Mouse (Mus musculus) liver, embryonic 14.5 days (tissue): ENCODE data around the gene Ndufaf7. TPM values are rescaled to one million over a fixed set of nuclear protein-coding genes. Genes with fewer than 3 reads are reported as not detected.

Source experiments
- ATAC-seq: fragments of 200-750 bp; cut with Nextera tagmentation; 2 replicates; pipeline ENCODE4 v1.8.0; 2017; ENCODE audit warnings: moderate number of reproducible peaks, mild to moderate bottlenecking, moderate library complexity; ENCODE audit not compliant: insufficient read depth
- DNase-seq, 3 experiments: peaks; one replicate each; pipeline ENCODE4 v3.0.0-alpha.2; 2012 to 2013; ENCODE audit warnings: low read depth in 3 of 3, low spot score in 3 of 3
- H3K27ac ChIP-seq: fragments of 300-500 bp; sonication (generic); 2 replicates; pipeline ENCODE4 v1.5.1; 2014; ENCODE audit warnings: moderate library complexity, mild to moderate bottlenecking, control low read depth, inconsistent platforms
- H3K27me3 ChIP-seq: fragments of 300-500 bp; sonication (generic); 2 replicates; pipeline ENCODE4 v1.6.1; 2014; ENCODE audit warnings: mild to moderate bottlenecking, low read length, moderate library complexity; ENCODE audit not compliant: control insufficient read depth, insufficient read depth
- H3K36me3 ChIP-seq: fragments of 300-500 bp; sonication (generic); replicated peaks from 2 replicates; pipeline ENCODE4 v1.6.1; 2014; ENCODE audit warnings: low read depth; ENCODE audit not compliant: control insufficient read depth, insufficient read depth
- H3K4me1 ChIP-seq, 2 experiments: fragments of 200-500 bp in 1 of 2; fragments of 300-500 bp in 1 of 2; sonication (generic) in 1 of 2; replicated peaks; 2 replicates each; pipeline ENCODE4 v1.6.1; 2012 to 2014; ENCODE audit warnings: antibody characterized with exemption in 1 of 2, inconsistent platforms in 1 of 2, low read length in 1 of 2; ENCODE audit not compliant: control insufficient read depth in 2 of 2, insufficient read depth in 2 of 2
- H3K4me2 ChIP-seq: fragments of 300-500 bp; sonication (generic); 2 replicates; pipeline ENCODE4 v1.6.1; 2014; ENCODE audit warnings: low read depth, mild to moderate bottlenecking, control low read depth, moderate library complexity
- H3K4me3 ChIP-seq, 2 experiments: fragments of 200-500 bp in 1 of 2; fragments of 300-500 bp in 1 of 2; sonication (generic) in 1 of 2; 2 replicates each; pipeline ENCODE4 v1.5.1; 2012 to 2014; ENCODE audit warnings: low read depth in 2 of 2, low read length in 2 of 2, mild to moderate bottlenecking in 2 of 2, control low read depth in 1 of 2, inconsistent platforms in 1 of 2, moderate library complexity in 1 of 2; ENCODE audit not compliant: insufficient read depth in 1 of 2
- H3K9ac ChIP-seq: fragments of 300-500 bp; sonication (generic); replicated peaks from 2 replicates; pipeline ENCODE4 v1.6.1; 2014; ENCODE audit warnings: mild to moderate bottlenecking, control low read depth, moderate library complexity
- H3K9me3 ChIP-seq: fragments of 300-500 bp; sonication (generic); 2 replicates; pipeline ENCODE4 v1.6.1; 2016; ENCODE audit warnings: low read length, mixed read lengths; ENCODE audit not compliant: control insufficient read depth
- CTCF ChIP-seq: IDR thresholded peaks from 2 replicates; pipeline ENCODE4 v1.5.1; 2016; ENCODE audit warnings: antibody characterized with exemption, low read depth, control low read depth
- EP300 ChIP-seq: IDR thresholded peaks from 2 replicates; pipeline ENCODE4 v1.6.1; 2016; ENCODE audit warnings: antibody characterized with exemption, low read depth
- WGBS: fragments of 180-500 bp; shearing (Covaris S2); extraction: QIAGEN DNeasy Blood & Tissue Kit; methylation state at CpG from one replicate; pipeline ENCODE4 v1.1.7; 2014; ENCODE audit not compliant: insufficient replicate concordance; 5-methylcytosine and 5-hydroxymethylcytosine counted together
- polyA plus RNA-seq, 2 experiments: library from polyadenylated mRNA; depleted of rRNA in 1 of 2; stranded (reverse) in 1 of 2; unstranded in 1 of 2; fragments of >200 nt; fragmentation: Nextera tagmentation in 1 of 2; extraction: Ambion mirVana in 1 of 2; gene quantifications; 2 replicates each; pipeline versions ENCODE4 v1.2.1 to v1.2.3; 2012 to 2014

The Ndufaf7 gene
- polyA plus RNA-seq, 2 experiments = 11.0 to 22.5 TPM

GRCm38 (mm10) chr17:78913921-78914320, 23.0 kb upstream of the Ndufaf7 start:
- no peak for TF ChIP-seq CTCF
- TF ChIP-seq EP300 = no peak
- H3K27ac ChIP-seq = no peak overlapping the region
- H3K9me3 ChIP-seq = no peaks in the 10 kb centered on the region
- WGBS = 63% methylated on average over 3 of the region's 3 CpGs
- H3K4me3 ChIP-seq = no peak overlapping the region
- ATAC-seq (no peak), DNase-seq (no peak)
- no peak overlapping the region for H3K4me2 ChIP-seq
- no peaks in the 10 kb centered on the region for H3K27me3 ChIP-seq
- H3K36me3 ChIP-seq = no peaks in the 10 kb centered on the region
- H3K9ac ChIP-seq = no peak overlapping the region
- peaks cover 9 to 10% of the 10 kb centered on the region in 2 experiments; a peak in 3 of 4 replicates for H3K4me1 ChIP-seq

- peak overlapping the region; percentile 76 to 93 for H3K4me3 ChIP-seq
- H3K4me2 ChIP-seq = peak overlapping the region; percentile 83
- peaks cover 14% of the 10 kb centered on the region for H3K36me3 ChIP-seq
- H3K27me3 ChIP-seq = no peaks in the 10 kb centered on the region
- no peak for DNase-seq
- no peak for ATAC-seq
- H3K9me3 ChIP-seq = no peaks in the 10 kb centered on the region
- TF ChIP-seq CTCF (no peak), EP300 (no peak)
- peak overlapping the region; percentile 39 for H3K27ac ChIP-seq
- peaks cover 9 to 10% of the 10 kb centered on the region in 2 experiments; a peak in 3 of 4 replicates for H3K4me1 ChIP-seq
- H3K9ac ChIP-seq = peak overlapping the region; percentile 84
- 50% methylated on average over 6 of the region's 6 CpGs for WGBS
Observed at GRCm38 (mm10) chr17:78915772-78916171, 21.2 kb upstream of the Ndufaf7 start.

- Histone ChIP-seq H3K4me1 (peaks cover 9 to 10% of the 10 kb centered on the region in 2 experiments; a peak in 3 of 4 replicates), H3K9ac (peak within 1 kb of the TSS; percentile 84), H3K9me3 (no peaks in the 10 kb centered on the region), H3K27me3 (no peaks in the 10 kb centered on the region), H3K27ac (peak within 1 kb of the TSS; percentile 76), H3K4me2 (peak within 1 kb of the TSS; percentile 83), H3K4me3 (peak within 1 kb of the TSS; percentile 76 to 93), H3K36me3 (peaks cover 14% of the 10 kb centered on the region)
- DNase-seq = peak; percentile 78 to 90 (median 81)
- peak; percentile 93 for ATAC-seq
- WGBS = 0% methylated on average over 37 of the region's 37 CpGs
- TF ChIP-seq CTCF (no peak; the same call in 1 of the 2 replicates), EP300 (no peak)
Observed at GRCm38 (mm10) chr17:78916369-78916813, 20.5 kb upstream of the Ndufaf7 start, which contains the start of gene Cebpzos. Cebpzos (plus strand) TSS chr17:78916500.

GRCm38 (mm10) chr17:78916899-78917298, 20.0 kb upstream of the Ndufaf7 start:
- ATAC-seq (peak; percentile 27; the same call in 1 of the 2 replicates), DNase-seq (no peak)
- peak overlapping the region; percentile 76 to 93 for H3K4me3 ChIP-seq
- 4% methylated on average over 11 of the region's 11 CpGs for WGBS
- peaks cover 9 to 10% of the 10 kb centered on the region in 2 experiments; a peak in 3 of 4 replicates for H3K4me1 ChIP-seq
- no peak for TF ChIP-seq CTCF
- no peak for TF ChIP-seq EP300
- H3K9ac ChIP-seq = peak overlapping the region; percentile 84
- H3K4me2 ChIP-seq = peak overlapping the region; percentile 83
- peaks cover 18% of the 10 kb centered on the region for H3K36me3 ChIP-seq
- no peaks in the 10 kb centered on the region for H3K27me3 ChIP-seq
- H3K27ac ChIP-seq = peak overlapping the region; percentile 76
- H3K9me3 ChIP-seq = no peaks in the 10 kb centered on the region

- H3K27ac ChIP-seq = no peak overlapping the region
- DNase-seq (no peak), ATAC-seq (no peak)
- H3K4me2 ChIP-seq = peak overlapping the region; percentile 83
- no peaks in the 10 kb centered on the region for H3K9me3 ChIP-seq
- H3K4me1 ChIP-seq = peaks cover 8 to 10% of the 10 kb centered on the region in 2 experiments; a peak in 3 of 4 replicates
- H3K9ac ChIP-seq = no peak overlapping the region
- TF ChIP-seq EP300 (no peak), CTCF (no peak)
- H3K36me3 ChIP-seq = peaks cover 20% of the 10 kb centered on the region
- WGBS = 47% methylated on average over 6 of the region's 6 CpGs
- H3K27me3 ChIP-seq = no peaks in the 10 kb centered on the region
- no peak overlapping the region; a peak in 1 of 4 replicates for H3K4me3 ChIP-seq
Observed at GRCm38 (mm10) chr17:78917696-78918095, 19.2 kb upstream of the Ndufaf7 start.
